Mouse (Mus musculus) limb, embryonic 11.5 days (tissue): ENCODE measurements around the gene Sval1. TPM values are rescaled to one million over a fixed set of nuclear protein-coding genes. Genes with fewer than 3 reads are reported as not detected.

Experiments used
- ATAC-seq: fragments of 200-750 bp; cut with Nextera tagmentation; 2 replicates; pipeline ENCODE4 v1.8.0; 2017; ENCODE audit warnings: low read depth; ENCODE audit not compliant: insufficient number of reproducible peaks, low FRiP score, low TSS enrichment
- DNase-seq: peaks from one replicate; pipeline ENCODE4 v3.0.0-alpha.2; 2015; ENCODE audit warnings: low spot score
- H3K27ac ChIP-seq: fragments of 300-500 bp; sonication (generic); replicated peaks from 2 replicates; pipeline ENCODE4 v1.5.1; 2014; ENCODE audit warnings: low read depth, mild to moderate bottlenecking, low read length
- H3K27me3 ChIP-seq: fragments of 300-500 bp; sonication (generic); 2 replicates; pipeline ENCODE4 v1.6.1; 2014; ENCODE audit warnings: mild to moderate bottlenecking, low read length, mixed read lengths; ENCODE audit not compliant: control insufficient read depth, insufficient read depth
- H3K36me3 ChIP-seq: fragments of 300-500 bp; sonication (generic); 2 replicates; pipeline ENCODE4 v1.6.1; 2014; ENCODE audit warnings: mild to moderate bottlenecking, low read length, moderate library complexity, mixed read lengths; ENCODE audit not compliant: control insufficient read depth, insufficient read depth
- H3K4me1 ChIP-seq: fragments of 300-500 bp; sonication (generic); 2 replicates; pipeline ENCODE4 v1.6.1; 2014; ENCODE audit warnings: low read length, mixed read lengths; ENCODE audit not compliant: control insufficient read depth, insufficient read depth
- H3K4me2 ChIP-seq: fragments of 300-500 bp; sonication (generic); 2 replicates; pipeline ENCODE4 v1.6.1; 2014; ENCODE audit warnings: low read depth, mild to moderate bottlenecking, moderate library complexity; ENCODE audit not compliant: severe bottlenecking
- H3K4me3 ChIP-seq: fragments of 300-500 bp; sonication (generic); 2 replicates; pipeline ENCODE4 v1.5.1; 2014; ENCODE audit warnings: low read depth, low read length
- H3K9ac ChIP-seq: fragments of 300-500 bp; sonication (generic); 2 replicates; pipeline ENCODE4 v1.6.1; 2014; ENCODE audit warnings: mild to moderate bottlenecking, low read length
- H3K9me3 ChIP-seq: fragments of 300-500 bp; sonication (generic); 2 replicates; pipeline ENCODE4 v1.6.1; 2016; ENCODE audit warnings: low read length; ENCODE audit not compliant: control insufficient read depth
- WGBS: fragments of 180-500 bp; shearing (Covaris S2); extraction: QIAGEN DNeasy Blood & Tissue Kit; methylation state at CpG from one replicate; pipeline ENCODE4 v1.1.7; 2014; 5-methylcytosine and 5-hydroxymethylcytosine counted together
- polyA plus RNA-seq: library from polyadenylated mRNA; unstranded; fragments of >200 nt; fragmentation: Nextera tagmentation; extraction: Ambion mirVana; gene quantifications from 2 replicates; pipeline ENCODE4 v1.2.1, GENCODE M21; 2014

Gene Sval1
- polyA plus RNA-seq = not detected in 2 replicates

DNA sequence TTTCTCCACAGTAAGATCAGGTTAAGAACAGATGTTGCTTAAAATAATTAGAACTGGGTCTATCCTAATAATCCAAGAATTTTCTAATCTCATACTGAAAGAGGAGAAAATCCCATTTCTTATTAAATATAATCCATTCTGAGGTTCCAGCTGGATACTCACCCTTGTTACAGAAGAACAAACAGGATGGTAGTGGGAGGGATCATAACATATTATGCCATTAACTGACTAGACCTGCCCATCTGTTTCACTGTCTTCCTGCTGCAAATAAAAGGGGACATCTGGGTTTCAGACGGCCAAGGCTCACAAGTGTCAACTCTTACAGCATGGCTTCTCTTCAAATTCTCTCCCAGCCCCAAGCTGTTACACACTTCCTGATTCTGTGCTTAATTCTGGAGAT, at the start of gene Sval1:
TSS of gene Sval1 (plus strand) at position 301 of the 400 bp plus-strand sequence.
- no peaks in the 10 kb centered on the region for H3K4me1 ChIP-seq
- WGBS = 69% methylated on average over 1 of the region's 1 CpGs
- DNase-seq (no peak), ATAC-seq (no peak)
- H3K36me3 ChIP-seq = no peaks in the 10 kb centered on the region
- no peaks in the 10 kb centered on the region for H3K9me3 ChIP-seq
- H3K4me3 ChIP-seq = no peak within 1 kb of the TSS
- no peak within 1 kb of the TSS for H3K9ac ChIP-seq
- no peak within 1 kb of the TSS for H3K27ac ChIP-seq
- H3K4me2 ChIP-seq = no peak within 1 kb of the TSS
- H3K27me3 ChIP-seq = no peaks in the 10 kb centered on the region

DNA sequence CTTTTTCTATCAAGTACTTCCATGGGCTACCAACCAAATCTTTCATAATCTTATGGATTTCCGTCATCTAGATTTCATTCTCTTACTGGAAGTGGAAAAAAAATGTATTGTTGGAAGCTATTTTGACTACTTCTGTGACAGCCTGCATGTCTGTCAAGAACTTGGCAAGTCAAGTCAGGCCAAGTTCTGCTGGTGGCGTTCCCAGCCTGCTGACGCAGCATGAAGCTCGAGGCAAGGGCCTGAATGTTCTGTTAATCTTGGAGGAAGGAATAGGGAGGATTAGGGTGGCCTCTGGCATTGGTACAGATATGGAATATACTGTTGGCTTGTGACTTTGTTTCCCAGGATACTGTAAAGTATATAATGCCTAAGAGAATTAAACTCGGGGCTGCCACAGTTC, 39.8 kb upstream of the Sval1 start:
- Histone ChIP-seq H3K36me3 (no peaks in the 10 kb centered on the region), H3K27ac (no peak overlapping the region), H3K4me3 (no peak overlapping the region), H3K4me1 (no peaks in the 10 kb centered on the region), H3K27me3 (no peaks in the 10 kb centered on the region), H3K9ac (no peak overlapping the region), H3K4me2 (no peak overlapping the region), H3K9me3 (no peaks in the 10 kb centered on the region)
- ATAC-seq (no peak), DNase-seq (no peak)
- WGBS = 89% methylated on average over 5 of the region's 5 CpGs

DNA sequence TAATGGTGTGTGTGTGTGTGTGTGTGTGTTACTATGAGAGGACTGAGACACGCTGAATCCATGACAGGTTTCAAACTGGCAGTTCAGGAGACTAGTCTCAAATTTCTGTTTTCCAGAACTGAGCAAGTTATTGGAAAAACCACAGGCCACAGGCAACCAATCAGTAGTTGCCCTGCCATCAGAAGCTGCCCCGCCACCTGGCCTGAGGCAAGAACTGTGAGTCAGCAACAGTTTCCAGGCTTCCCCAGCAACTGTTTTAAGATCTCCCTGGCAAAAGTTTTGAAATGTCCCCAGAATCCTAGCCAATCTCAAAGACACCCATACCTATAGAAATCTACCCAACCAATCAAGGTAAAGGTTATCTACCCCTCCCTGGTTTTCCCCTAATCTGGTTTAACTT, 36.5 kb upstream of the Sval1 start:
- WGBS = 83% methylated on average over 2 of the region's 2 CpGs
- Histone ChIP-seq H3K27me3 (no peaks in the 10 kb centered on the region), H3K4me1 (no peaks in the 10 kb centered on the region), H3K9me3 (no peaks in the 10 kb centered on the region), H3K4me2 (no peak overlapping the region), H3K27ac (no peak overlapping the region), H3K4me3 (no peak overlapping the region), H3K9ac (no peak overlapping the region), H3K36me3 (no peaks in the 10 kb centered on the region)
- no peak for DNase-seq
- ATAC-seq = no peak

DNA sequence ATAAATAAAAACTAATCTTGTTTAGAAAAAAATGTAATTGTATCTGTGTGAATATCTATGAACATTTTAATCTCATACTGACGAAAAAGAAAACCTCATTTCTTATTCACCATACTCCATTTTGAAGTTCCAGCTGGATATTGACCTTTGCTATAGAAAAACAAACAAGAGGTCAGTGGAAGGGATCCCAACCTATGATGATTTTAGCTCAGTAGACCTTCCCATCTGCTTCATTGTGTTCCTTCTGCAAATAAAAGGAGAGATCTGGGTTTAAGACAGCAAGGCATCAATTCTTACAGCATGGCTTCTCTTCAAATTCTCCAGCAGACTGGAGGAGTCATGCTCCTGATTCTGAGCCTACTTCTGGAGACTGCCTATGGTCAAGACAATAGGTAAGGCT, 16.4 kb downstream of the Sval1 start, which contains the start of gene Sval3:
TSS of gene Sval3 (plus strand) at position 301 of the 400 bp plus-strand sequence.
- Histone ChIP-seq H3K9ac (no peak within 1 kb of the TSS), H3K4me3 (no peak within 1 kb of the TSS), H3K27ac (no peak within 1 kb of the TSS), H3K9me3 (no peaks in the 10 kb centered on the region), H3K36me3 (no peaks in the 10 kb centered on the region), H3K27me3 (no peaks in the 10 kb centered on the region), H3K4me2 (no peak within 1 kb of the TSS), H3K4me1 (no peaks in the 10 kb centered on the region)
- DNase-seq = no peak
- no peak for ATAC-seq
- 69% methylated on average over 1 of the region's 1 CpGs for WGBS

Other genes starting within 250 kb of the Sval1 start
- gene Kel, start 247.3 kb upstream of the Sval1 start, polyA plus RNA-seq = 7.9 and 8.5 TPM in 2 replicates
- not detected in 2 replicates for gene Olfr459, start 176.5 kb upstream of the Sval1 start, polyA plus RNA-seq
- gene Pip, start 104.1 kb upstream of the Sval1 start, polyA plus RNA-seq = not detected in 2 replicates
- not detected in 2 replicates for gene Sval2, start 98.6 kb upstream of the Sval1 start, polyA plus RNA-seq
- not detected in 2 replicates for gene Sval3, start 16.5 kb downstream of the Sval1 start, polyA plus RNA-seq
- not detected in 2 replicates for gene Sva, start 86.8 kb downstream of the Sval1 start, polyA plus RNA-seq
- gene Tas2r139, start 189.3 kb downstream of the Sval1 start, polyA plus RNA-seq = not detected in 2 replicates